ENCODE assay signal across 8 mouse cellular contexts in the genomic region with DNA sequence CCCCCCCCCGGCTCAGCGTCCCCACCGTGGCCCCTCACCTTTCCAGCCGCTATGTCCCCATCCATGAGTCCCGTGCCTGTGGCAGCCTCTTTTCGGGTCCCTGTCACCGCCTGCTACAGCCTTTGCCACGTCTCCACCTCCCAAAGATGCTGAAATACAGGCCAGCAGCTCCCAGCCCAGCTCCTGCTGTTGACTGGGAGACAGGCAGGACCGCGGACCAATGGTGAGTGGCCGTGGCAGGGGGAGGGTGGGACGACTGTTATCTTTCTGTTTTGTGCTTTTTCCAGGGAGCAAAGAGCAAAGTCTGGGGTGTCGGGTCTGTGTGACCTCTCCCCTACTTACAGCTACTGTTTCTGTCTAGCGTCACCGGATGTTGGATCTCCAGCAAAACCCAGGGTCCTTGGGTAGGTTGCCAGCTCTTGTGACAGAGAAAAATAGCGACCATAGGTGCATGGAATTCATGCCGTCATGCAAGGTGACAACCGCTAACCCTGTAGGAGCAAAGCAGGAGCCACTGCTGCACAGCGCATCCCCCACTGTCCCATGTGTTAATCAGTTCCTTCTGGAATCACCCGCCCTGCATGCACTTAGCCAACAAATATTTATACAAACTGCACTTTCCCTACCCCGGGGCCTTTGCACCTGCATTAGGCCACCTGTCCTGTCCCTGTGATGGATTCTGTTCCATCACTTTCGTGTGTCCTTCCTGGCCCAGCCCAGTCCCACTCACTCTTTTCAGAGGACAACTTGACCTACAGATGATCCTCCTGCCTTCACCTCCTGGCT. TPM values are rescaled to one million over a fixed set of nuclear protein-coding genes. Genes with fewer than 3 reads are reported as not detected.
DNase-seq lines count a peak whose midpoint lies in the region; ATAC-seq and TF ChIP-seq lines count a peak whose summit lies in the region.

No protein-coding gene starts in this region.

- H3K4me2 ChIP-seq in hindbrain, postnatal 0 days (ENCODE audit: low read depth, low read length), result no peak overlapping the region

- no peak for TF ChIP-seq CTCF in hindbrain, postnatal 0 days (IDR thresholded peaks at IDR 0.05; ENCODE audit: low read depth)

- no peaks in the 10 kb centered on the region for H3K27me3 ChIP-seq in erythroblast, embryonic 14.5 days (ENCODE audit: control insufficient read depth)
- H3K27me3 ChIP-seq in hindbrain, postnatal 0 days (ENCODE audit: insufficient read depth, low read length), result no peaks in the 10 kb centered on the region

- no peak overlapping the region for H3K27ac ChIP-seq in hindbrain, postnatal 0 days

- peaks cover 13% of the 10 kb centered on the region for H3K9me3 ChIP-seq in erythroblast, embryonic 14.5 days (ENCODE audit: control insufficient read depth, low read length)
- no peaks in the 10 kb centered on the region for H3K9me3 ChIP-seq in hindbrain, postnatal 0 days (ENCODE audit: low read length)

- peaks cover 16% of the 10 kb centered on the region for H3K36me3 ChIP-seq in erythroblast, embryonic 14.5 days (ENCODE audit: control insufficient read depth)
- no peaks in the 10 kb centered on the region for H3K36me3 ChIP-seq in hindbrain, postnatal 0 days (ENCODE audit: insufficient read depth, low read length)

- 64% methylated on average over 22 of the region's 22 CpGs for WGBS in hindbrain, postnatal 0 days

- ATAC-seq in erythroblast, adult 5-6 weeks (replicated peaks; ENCODE audit: low FRiP score, poor library complexity, severe bottlenecking), result no peak
- no peak for ATAC-seq in activated CD4-positive, CD25-positive, alpha-beta regulatory T cell, adult 4 months
- ATAC-seq in hindbrain, postnatal 0 days, result no peak

- peak overlapping the region; percentile 41 for H3K4me3 ChIP-seq in erythroblast, embryonic 14.5 days (replicated peaks)
- H3K4me3 ChIP-seq in hindbrain, postnatal 0 days (ENCODE audit: low read length), result no peak overlapping the region

- peaks cover 74% of the 10 kb centered on the region for H3K4me1 ChIP-seq in erythroblast, embryonic 14.5 days (ENCODE audit: control insufficient read depth)
- H3K4me1 ChIP-seq in hindbrain, postnatal 0 days (ENCODE audit: insufficient read depth, low read length), result 0 out of 2 replicates have a peak, but pooled peaks cover 3% of the 10 kb centered on the region

- DNase-seq in testis, postnatal 10 days (ENCODE audit: low spot score), result peak; percentile 77
- no peak for DNase-seq in testis, postnatal 14 days (ENCODE audit: low spot score)
- DNase-seq in kidney, postnatal 4 days, result peak; percentile 72 to 79
- DNase-seq in layer of hippocampus, adult 11-12 months (ENCODE audit: low spot score), result no peak
- no peak for DNase-seq in hindbrain, postnatal 0 days (ENCODE audit: low spot score)

- H3K9ac ChIP-seq in hindbrain, postnatal 0 days (replicated peaks; ENCODE audit: low read length), result no peak overlapping the region

RNA-seq across cellular contexts. Expression of a gene that starts 6.0 kb away (rescaled TPM):
- 0.05 and 0.07 TPM in 2 replicates for polyA plus RNA-seq in erythroblast, embryonic 14.5 days (2012)
- total RNA-seq in erythroblast, adult 5-6 weeks (2015; ENCODE audit: low replicate concordance), result not detected in 2 replicates
- not detected in 2 replicates for total RNA-seq in erythroblast, adult 5-6 weeks (2017; ENCODE audit: low replicate concordance)
- polyA plus RNA-seq in activated CD4-positive, CD25-positive, alpha-beta regulatory T cell, adult 4 months (2017; shearing (Covaris generic)), result not detected
- 0.61 and 1.0 TPM in 2 replicates for total RNA-seq in hindbrain, postnatal 0 days (2014; rRNA removed)
- polyA plus RNA-seq in hindbrain, postnatal 0 days (2015; fragmentation: Nextera tagmentation; extraction: Ambion mirVana), result 0.59 and 0.71 TPM in 2 replicates

RNA-seq across cellular contexts. Expression of a gene that starts 13.1 kb away (rescaled TPM):
- 89.1 and 93.4 TPM in 2 replicates for polyA plus RNA-seq in erythroblast, embryonic 14.5 days (2012)
- 22.2 and 31.5 TPM in 2 replicates for total RNA-seq in erythroblast, adult 5-6 weeks (2015; ENCODE audit: low replicate concordance)
- total RNA-seq in erythroblast, adult 5-6 weeks (2017; ENCODE audit: low replicate concordance), result 34.2 and 49.9 TPM in 2 replicates
- 10 to 100 TPM; 21.3 to 26.5 TPM for polyA plus RNA-seq in activated CD4-positive, CD25-positive, alpha-beta regulatory T cell, adult 4 months (2017; shearing (Covaris generic))
- 297 and 309 TPM in 2 replicates for total RNA-seq in hindbrain, postnatal 0 days (2014; rRNA removed)
- polyA plus RNA-seq in hindbrain, postnatal 0 days (2015; fragmentation: Nextera tagmentation; extraction: Ambion mirVana), result 196 and 204 TPM in 2 replicates

RNA-seq across cellular contexts. Expression of a gene that starts 22.8 kb away (rescaled TPM):
- polyA plus RNA-seq in erythroblast, embryonic 14.5 days (2012), result 5.2 and 5.3 TPM in 2 replicates
- 1.9 TPM in 1 of 2 replicates, not detected in the other for total RNA-seq in erythroblast, adult 5-6 weeks (2015; ENCODE audit: low replicate concordance)
- 3.1 and 4.1 TPM in 2 replicates for total RNA-seq in erythroblast, adult 5-6 weeks (2017; ENCODE audit: low replicate concordance)
- 1 to 10 TPM; 2.8 to 4.5 TPM for polyA plus RNA-seq in activated CD4-positive, CD25-positive, alpha-beta regulatory T cell, adult 4 months (2017; shearing (Covaris generic))
- 73.5 and 79.1 TPM in 2 replicates for total RNA-seq in hindbrain, postnatal 0 days (2014; rRNA removed)
- polyA plus RNA-seq in hindbrain, postnatal 0 days (2015; fragmentation: Nextera tagmentation; extraction: Ambion mirVana), result 36.4 and 36.9 TPM in 2 replicates

RNA-seq across cellular contexts. Expression of a gene that starts 32.7 kb away (rescaled TPM):
- 18.3 and 18.8 TPM in 2 replicates for polyA plus RNA-seq in erythroblast, embryonic 14.5 days (2012)
- total RNA-seq in erythroblast, adult 5-6 weeks (2015; ENCODE audit: low replicate concordance), result 6.7 and 20.3 TPM in 2 replicates
- 14.8 and 18.1 TPM in 2 replicates for total RNA-seq in erythroblast, adult 5-6 weeks (2017; ENCODE audit: low replicate concordance)
- 10 to 100 TPM; 54.7 to 68.3 TPM for polyA plus RNA-seq in activated CD4-positive, CD25-positive, alpha-beta regulatory T cell, adult 4 months (2017; shearing (Covaris generic))
- 264 and 279 TPM in 2 replicates for total RNA-seq in hindbrain, postnatal 0 days (2014; rRNA removed)
- 275 and 290 TPM in 2 replicates for polyA plus RNA-seq in hindbrain, postnatal 0 days (2015; fragmentation: Nextera tagmentation; extraction: Ambion mirVana)

RNA-seq across cellular contexts. Expression of a gene that starts 42.4 kb away (rescaled TPM):
- 42.0 and 45.8 TPM in 2 replicates for polyA plus RNA-seq in erythroblast, embryonic 14.5 days (2012)
- 11.5 and 13.2 TPM in 2 replicates for total RNA-seq in erythroblast, adult 5-6 weeks (2015; ENCODE audit: low replicate concordance)
- 10.1 and 14.2 TPM in 2 replicates for total RNA-seq in erythroblast, adult 5-6 weeks (2017; ENCODE audit: low replicate concordance)
- 10 to 100 TPM; 10.7 to 12.4 TPM for polyA plus RNA-seq in activated CD4-positive, CD25-positive, alpha-beta regulatory T cell, adult 4 months (2017; shearing (Covaris generic))
- total RNA-seq in hindbrain, postnatal 0 days (2014; rRNA removed), result 37.3 and 38.4 TPM in 2 replicates
- 22.0 and 22.3 TPM in 2 replicates for polyA plus RNA-seq in hindbrain, postnatal 0 days (2015; fragmentation: Nextera tagmentation; extraction: Ambion mirVana)

Comparison
In these comparisons a context has a peak if more than half of its experiments do, and no peak if none do; other contexts are left out.
1. DNase-seq: peak in testis, postnatal 10 days (single experiment) and kidney, postnatal 4 days (2 of 2); none in testis, postnatal 14 days (single experiment), layer of hippocampus, adult 11-12 months (single experiment) and hindbrain, postnatal 0 days (single experiment).